Mouse (Mus musculus): ENCODE data around the gene Tlcd1. TPM values are rescaled to one million over a fixed set of nuclear protein-coding genes. Genes with fewer than 3 reads are reported as not detected.

Tlcd1 gene
- 2.5 TPM for polyA plus RNA-seq (2017; shearing (Covaris generic))

GRCm38 (mm10) chr11:78176402-78176862 is at the start of gene Tlcd1, which contains the start of gene Nek8:
Gene Tlcd1, plus strand, starts transcription at chr11:78176711.
Gene Nek8, minus strand, starts transcription at chr11:78176675.

GRCm38 (mm10) chr11:78164924-78165760 is 11.4 kb upstream of the Tlcd1 start, which contains the start of gene Traf4:
Gene Traf4, minus strand, starts transcription at chr11:78165589.

GRCm38 (mm10) chr11:78182961-78183844 is 6.7 kb downstream of the Tlcd1 start, which contains the start of gene Rpl23a:
Gene Rpl23a, minus strand, starts transcription at chr11:78183584.

GRCm38 (mm10) chr11:78188331-78189233 is 12.1 kb downstream of the Tlcd1 start, which contains the start of gene Rab34:
Gene Rab34, plus strand, starts transcription at chr11:78188430.

GRCm38 (mm10) chr11:78193113-78193512 is 16.6 kb downstream of the Tlcd1 start, which contains the start of gene Proca1:
Gene Proca1, plus strand, starts transcription at chr11:78193392.

Other genes with a start within 250 kb of the Tlcd1 start
- gene Sez6, start 245.9 kb upstream of the Tlcd1 start, polyA plus RNA-seq (2017; shearing (Covaris generic)) = not detected
- 48.0 TPM for gene Phf12, start 194.0 kb upstream of the Tlcd1 start, polyA plus RNA-seq (2017; shearing (Covaris generic))
- gene Dhrs13, start 144.4 kb upstream of the Tlcd1 start, polyA plus RNA-seq (2017; shearing (Covaris generic)) = 10.4 TPM
- gene Flot2, start 138.8 kb upstream of the Tlcd1 start, polyA plus RNA-seq (2017; shearing (Covaris generic)) = 51.3 TPM
- 31.5 TPM for gene Eral1, start 96.3 kb upstream of the Tlcd1 start, polyA plus RNA-seq (2017; shearing (Covaris generic))
- 17.3 TPM for gene Fam222b, start 82.1 kb upstream of the Tlcd1 start, polyA plus RNA-seq (2017; shearing (Covaris generic))
- 92.9 TPM for gene Traf4, start 11.1 kb upstream of the Tlcd1 start, polyA plus RNA-seq (2017; shearing (Covaris generic))
- 15.1 TPM for gene Nek8, start within 50 bp of the Tlcd1 start, polyA plus RNA-seq (2017; shearing (Covaris generic))
- gene Rpl23a, start 6.9 kb downstream of the Tlcd1 start, polyA plus RNA-seq (2017; shearing (Covaris generic)) = 2,044 TPM
- gene Rab34, start 11.7 kb downstream of the Tlcd1 start, polyA plus RNA-seq (2017; shearing (Covaris generic)) = not detected
- not detected for gene Proca1, start 16.7 kb downstream of the Tlcd1 start, polyA plus RNA-seq (2017; shearing (Covaris generic))
- 84.4 TPM for gene Sdf2, start 69.0 kb downstream of the Tlcd1 start, polyA plus RNA-seq (2017; shearing (Covaris generic))
- 51.6 TPM for gene Supt6, start 69.3 kb downstream of the Tlcd1 start, polyA plus RNA-seq (2017; shearing (Covaris generic))
- gene 2610507B11Rik, start 85.0 kb downstream of the Tlcd1 start, polyA plus RNA-seq (2017; shearing (Covaris generic)) = 82.8 TPM
- 0.30 TPM for gene BC030499, start 114.1 kb downstream of the Tlcd1 start, polyA plus RNA-seq (2017; shearing (Covaris generic))
- gene Spag5, start 124.8 kb downstream of the Tlcd1 start, polyA plus RNA-seq (2017; shearing (Covaris generic)) = 1.2 TPM
- 4.4 TPM for gene Aldoc, start 146.3 kb downstream of the Tlcd1 start, polyA plus RNA-seq (2017; shearing (Covaris generic))
- gene Pigs, start 151.7 kb downstream of the Tlcd1 start, polyA plus RNA-seq (2017; shearing (Covaris generic)) = 73.4 TPM
- 11.7 TPM for gene Unc119, start 166.8 kb downstream of the Tlcd1 start, polyA plus RNA-seq (2017; shearing (Covaris generic))
- gene Foxn1, start 209.8 kb downstream of the Tlcd1 start, polyA plus RNA-seq (2017; shearing (Covaris generic)) = not detected
- gene Slc13a2, start 245.5 kb downstream of the Tlcd1 start, polyA plus RNA-seq (2017; shearing (Covaris generic)) = not detected